Mouse (Mus musculus): ENCODE data around the gene Adcy6. TPM values are rescaled to one million over a fixed set of nuclear protein-coding genes. Genes with fewer than 3 reads are reported as not detected.
A peak's percentile ranks its signal among the peaks of the same experiment; 100 is the strongest.

Adcy6 gene
- total RNA-seq, 2 experiments from 2014 or later: 39.9 to 45.3 TPM

GRCm38 (mm10) chr15:98557186-98557585 lies 52.7 kb downstream of the Adcy6 start:
- no peak for DNase-seq

- peak; percentile 34 for DNase-seq
Observed at GRCm38 (mm10) chr15:98555881-98556280, 54.0 kb downstream of the Adcy6 start.

GRCm38 (mm10) chr15:98552758-98553157 lies 57.1 kb downstream of the Adcy6 start:
- DNase-seq: no peak

GRCm38 (mm10) chr15:98546843-98547242 lies 63.0 kb downstream of the Adcy6 start:
- DNase-seq: no peak

- no peak for DNase-seq
Observed at GRCm38 (mm10) chr15:98545151-98545550, 64.7 kb downstream of the Adcy6 start.

GRCm38 (mm10) chr15:98543341-98543740 lies 66.5 kb downstream of the Adcy6 start:
- no peak for DNase-seq

GRCm38 (mm10) chr15:98541064-98541463 lies 68.8 kb downstream of the Adcy6 start:
- DNase-seq: no peak

Other genes starting within 250 kb of the Adcy6 start
- not detected for gene Olfr283, start 229.1 kb downstream of the Adcy6 start, total RNA-seq (2021)
- gene Olfr282, start 178.9 kb downstream of the Adcy6 start, total RNA-seq (2021): not detected
- gene Olfr281, start 157.5 kb downstream of the Adcy6 start, total RNA-seq (2021): not detected
- not detected for gene OR5BS1P, start 140.2 kb downstream of the Adcy6 start, total RNA-seq (2021)
- gene Lalba, start 127.4 kb downstream of the Adcy6 start, total RNA-seq (2021): under 1 TPM; 0.36 to 0.54 TPM
- gene Olfr279, start 117.7 kb downstream of the Adcy6 start, total RNA-seq (2021): not detected
- gene Kansl2, start 75.8 kb downstream of the Adcy6 start, total RNA-seq (2021): 10 to 100 TPM; 71.5 to 77.4 TPM
- 10 to 100 TPM; 21.7 to 30.4 TPM for gene Ccnt1, start 39.2 kb downstream of the Adcy6 start, total RNA-seq (2021)
- gene 4930415O20Rik, start 39.1 kb downstream of the Adcy6 start, total RNA-seq (2021): not detected
- 10 to 100 TPM; 12.0 to 15.4 TPM for gene Cacnb3, start 20.8 kb upstream of the Adcy6 start, total RNA-seq (2021)
- gene Ddx23, start 52.8 kb upstream of the Adcy6 start, total RNA-seq (2021): 10 to 100 TPM; 53.6 to 57.6 TPM
- gene Rnd1, start 67.4 kb upstream of the Adcy6 start, total RNA-seq (2021): 1 to 10 TPM in 1 of 2 experiments, under 1 TPM in 1; 0.49 to 1.9 TPM
- not detected for gene Ccdc65, start 98.1 kb upstream of the Adcy6 start, total RNA-seq (2021)
- gene Fkbp11, start 118.1 kb upstream of the Adcy6 start, total RNA-seq (2021): 10 to 100 TPM in 1 of 2 experiments, 1 to 10 TPM in 1; 8.0 to 13.1 TPM
- 10 to 100 TPM; 21.2 to 24.2 TPM for gene Arf3, start 153.1 kb upstream of the Adcy6 start, total RNA-seq (2021)
- 1 to 10 TPM; 1.3 to 1.5 TPM for gene Wnt10b, start 168.1 kb upstream of the Adcy6 start, total RNA-seq (2021)
- gene Wnt1, start 179.8 kb upstream of the Adcy6 start, total RNA-seq (2021): not detected
- 1 to 10 TPM; 2.2 to 2.7 TPM for gene Ddn, start 199.4 kb upstream of the Adcy6 start, total RNA-seq (2021)
- 10 to 100 TPM; 35.8 to 36.6 TPM for gene Prkag1, start 221.4 kb upstream of the Adcy6 start, total RNA-seq (2021)

Measured in gastrocnemius, postnatal 10 days (tissue).